Mouse (Mus musculus): ENCODE measurements at regions not wholly inside any gene's neighbourhood (a gene's known extent, or its start where the extent isn't known, plus 50 kb on each side); places are given as distances from the start of the nearest gene placed in this dataset.
"Not testable (repeated sequence)": the region's sequence is repeated elsewhere in the genome, so short reads cannot be mapped to it uniquely, and the experiment has no call there.

DNA sequence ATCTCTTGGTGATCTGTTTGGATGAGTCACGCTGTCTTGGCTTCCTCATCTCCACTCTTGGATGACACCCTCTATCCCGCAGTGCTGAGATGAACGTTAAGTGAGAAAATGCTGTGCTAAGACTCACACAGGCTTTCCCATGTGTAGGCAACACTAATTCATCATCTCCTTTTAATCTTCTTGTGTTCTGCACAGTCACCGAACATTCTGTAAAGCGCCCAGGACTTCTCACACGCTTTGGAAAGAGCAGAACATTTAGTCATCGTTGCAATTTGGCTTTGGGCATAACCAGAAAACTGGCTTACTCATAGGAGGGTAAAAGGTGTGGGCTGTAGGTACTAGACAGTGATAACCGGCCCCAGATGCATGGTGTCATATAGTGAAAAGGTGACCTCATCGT lies 94.9 kb downstream of the Plppr4 start:
- no peak for ATAC-seq

DNA sequence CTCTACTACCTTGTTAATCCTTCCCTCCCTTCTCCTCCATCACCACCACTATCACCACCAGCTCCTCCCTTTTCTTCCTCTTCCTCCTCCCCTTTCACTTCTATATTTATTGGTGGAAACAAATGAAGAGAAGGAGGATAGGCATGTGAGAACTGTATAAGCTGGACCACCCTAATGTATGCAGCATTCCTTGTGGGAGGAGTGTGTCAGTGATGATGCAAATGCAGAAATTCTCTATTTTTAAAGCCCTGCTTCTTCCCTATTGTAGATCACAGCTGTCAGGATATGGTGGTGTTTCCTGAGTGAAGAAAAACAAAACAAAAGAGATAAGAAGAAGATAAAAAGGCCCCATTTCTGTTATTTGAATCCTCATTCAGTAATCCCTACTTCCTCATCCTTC lies 112.8 kb downstream of the Plppr4 start:
- no peak for ATAC-seq

DNA sequence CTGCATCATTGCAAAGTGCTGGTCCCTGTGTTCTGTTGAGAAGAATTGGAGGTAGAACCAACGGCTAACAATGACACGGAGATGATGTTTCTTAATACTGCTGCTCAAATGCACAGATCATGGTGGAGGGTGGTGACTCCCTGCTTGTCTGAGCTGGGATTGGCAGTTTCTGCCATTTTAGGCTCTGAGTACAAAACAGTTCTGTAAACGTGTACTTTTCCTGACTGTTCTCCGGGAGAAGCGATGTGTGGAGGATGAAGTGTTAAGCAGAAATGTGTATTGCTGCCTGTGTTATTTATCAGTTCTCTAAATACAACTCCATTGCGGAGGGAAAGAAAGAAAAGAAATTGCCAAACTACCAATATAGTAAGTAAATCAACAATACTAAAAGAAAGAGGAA lies 118.9 kb downstream of the Plppr4 start:
- ATAC-seq = no peak

DNA sequence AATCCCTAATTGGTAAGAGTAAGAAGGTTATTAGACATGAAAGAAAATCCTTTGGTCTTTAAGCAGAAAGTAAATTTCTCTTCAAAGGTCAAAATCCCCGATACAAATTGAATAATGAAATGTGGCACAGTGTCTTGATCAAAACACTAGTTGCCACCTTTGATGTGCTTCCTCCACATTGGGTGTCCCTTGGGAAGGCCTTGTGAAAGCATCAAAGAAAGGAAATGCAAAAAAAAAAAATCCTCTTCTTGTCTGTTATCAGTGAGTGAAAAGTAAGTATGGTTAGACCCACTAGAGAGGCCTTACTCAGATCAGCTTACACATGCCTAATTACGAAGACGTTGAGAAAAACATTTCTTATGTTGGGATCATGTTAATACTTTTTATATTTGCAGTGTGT lies 134.1 kb downstream of the Plppr4 start:
- no peak for ATAC-seq

DNA sequence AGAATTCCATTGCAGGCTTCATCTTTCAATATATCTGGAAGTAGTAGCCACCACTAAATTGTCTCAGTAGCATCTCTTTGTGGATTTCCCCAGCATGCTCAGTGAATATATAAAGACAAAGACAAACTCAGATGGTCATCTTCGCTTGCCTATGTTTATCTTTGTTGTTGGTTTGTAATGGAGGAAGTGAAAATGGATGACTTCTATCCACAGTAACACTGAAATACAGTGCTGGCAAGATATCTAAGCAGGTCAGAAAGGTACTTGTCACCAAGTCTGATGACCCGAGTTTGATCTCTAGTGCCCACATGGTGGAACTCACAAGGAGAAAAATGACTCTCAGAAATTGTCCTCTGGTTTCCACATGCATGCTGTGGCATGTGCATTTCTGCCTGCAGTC lies 135.6 kb downstream of the Plppr4 start:
- ATAC-seq = no peak

DNA sequence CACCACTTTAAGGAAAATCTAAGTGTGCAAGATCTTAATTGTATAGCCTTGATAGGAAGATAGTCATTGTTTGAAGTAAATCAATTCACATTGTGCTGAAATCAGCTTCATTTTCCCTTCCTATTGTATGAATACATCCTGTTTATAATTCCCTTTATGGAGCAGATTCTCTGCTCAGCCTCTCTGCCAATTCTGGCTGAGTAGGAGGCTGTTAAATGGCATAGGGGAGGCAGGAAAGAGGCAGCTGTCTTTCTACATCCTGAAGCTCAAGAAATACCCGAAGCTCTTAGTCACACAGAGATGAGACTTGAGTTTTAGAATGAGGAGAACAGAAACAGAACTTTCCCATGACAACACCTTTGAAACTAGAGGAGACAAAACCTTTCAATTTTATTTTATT lies 142.7 kb downstream of the Plppr4 start:
- no peak for ATAC-seq

DNA sequence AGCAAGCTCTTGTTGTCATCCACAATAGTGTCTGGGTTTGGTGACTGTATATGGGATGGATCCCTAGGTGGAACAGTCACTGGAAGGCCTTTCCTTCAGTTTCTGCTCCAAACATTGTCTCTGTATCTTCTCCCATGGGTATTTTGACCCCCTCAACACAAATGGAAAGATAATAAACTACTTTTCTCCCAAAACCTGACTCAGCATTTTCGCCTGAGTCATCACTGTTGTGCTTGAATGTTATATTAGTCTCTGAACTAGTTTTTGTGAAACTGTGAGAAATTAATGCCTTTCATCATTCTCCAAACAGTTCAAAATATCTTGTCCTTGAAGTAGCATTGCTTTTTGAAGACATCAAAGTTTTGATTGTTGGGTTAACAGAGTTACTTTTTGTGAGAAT lies 168.8 kb downstream of the Plppr4 start:
- ATAC-seq = no peak

DNA sequence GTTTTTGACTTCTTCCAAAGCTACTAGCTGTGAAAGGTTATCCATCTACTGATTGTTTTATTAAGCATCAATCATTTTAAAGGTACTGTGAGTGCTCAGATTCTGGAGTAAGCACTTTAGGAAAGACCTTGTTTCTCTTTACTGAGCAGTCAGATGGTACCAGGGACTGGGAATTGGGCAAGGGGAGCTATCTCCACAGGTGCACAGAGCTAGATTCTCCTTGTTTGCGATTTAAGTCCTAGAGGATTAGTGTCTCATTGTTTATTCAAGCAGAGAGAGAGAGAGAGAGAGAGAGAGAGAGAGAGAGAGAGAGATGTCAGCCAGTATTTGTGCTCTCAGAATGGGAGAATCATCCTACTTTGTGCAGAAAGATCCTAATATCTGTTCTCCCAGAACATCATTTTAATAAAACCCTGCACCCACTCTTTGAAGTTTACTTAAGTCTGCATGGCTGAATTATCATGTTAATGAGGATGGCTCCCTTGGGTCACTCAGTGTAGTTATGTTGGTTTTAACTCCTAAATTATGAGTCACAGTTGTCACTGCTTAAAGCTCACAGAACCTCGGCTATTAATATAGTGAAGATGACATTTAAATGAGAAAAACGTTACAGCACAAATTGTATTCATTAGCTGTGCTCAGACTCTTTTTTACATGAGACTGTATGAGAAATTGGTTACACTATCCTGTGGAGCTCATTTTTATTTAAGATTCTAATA lies 171.7 kb downstream of the Plppr4 start:
- no peak for ATAC-seq

DNA sequence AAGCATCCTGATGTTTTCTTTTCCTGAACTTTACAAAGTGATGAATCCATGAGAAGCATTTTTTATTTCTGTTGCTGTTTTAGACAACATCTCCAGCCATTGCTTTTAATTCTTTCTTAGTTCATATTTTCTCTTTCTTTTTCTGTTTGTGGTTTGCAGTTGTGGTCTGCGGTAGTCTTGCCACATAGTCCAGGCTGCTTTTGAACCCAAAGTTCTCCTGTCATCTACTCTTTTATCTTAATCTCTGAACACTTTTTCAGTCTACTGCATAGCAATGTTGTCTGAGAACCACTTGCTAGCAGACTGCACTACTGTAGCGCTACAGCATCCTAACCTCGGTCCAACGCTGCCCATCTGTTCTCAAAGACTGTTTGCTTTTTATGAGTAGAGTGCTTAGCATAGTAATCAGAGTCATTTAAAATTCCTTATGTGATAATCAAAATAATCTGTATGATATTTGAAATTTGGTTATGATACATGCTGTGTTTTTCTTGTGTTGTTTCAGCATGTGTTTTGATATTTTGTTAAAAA lies 177.0 kb downstream of the Plppr4 start:
- ATAC-seq = no peak

DNA sequence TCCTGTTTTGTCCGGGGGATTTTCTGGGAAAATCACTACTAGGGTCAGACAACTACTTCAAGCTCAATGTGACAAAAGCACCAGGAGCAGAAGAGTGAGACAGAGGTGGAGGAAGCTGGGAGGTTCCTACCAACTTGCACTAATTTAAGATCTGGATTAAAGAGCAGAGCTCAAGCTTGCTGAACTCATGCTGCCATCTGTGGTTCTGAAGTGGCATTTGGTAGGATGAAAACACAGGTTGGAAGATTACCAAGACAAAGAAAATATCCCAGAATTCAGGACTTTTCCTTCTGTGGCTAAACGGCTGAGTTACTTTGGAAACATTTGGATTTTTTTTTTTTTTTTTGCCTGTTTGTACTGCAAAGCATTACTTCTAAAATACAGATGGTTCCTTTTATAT lies 190.9 kb downstream of the Plppr4 start:
- no peak for ATAC-seq

DNA sequence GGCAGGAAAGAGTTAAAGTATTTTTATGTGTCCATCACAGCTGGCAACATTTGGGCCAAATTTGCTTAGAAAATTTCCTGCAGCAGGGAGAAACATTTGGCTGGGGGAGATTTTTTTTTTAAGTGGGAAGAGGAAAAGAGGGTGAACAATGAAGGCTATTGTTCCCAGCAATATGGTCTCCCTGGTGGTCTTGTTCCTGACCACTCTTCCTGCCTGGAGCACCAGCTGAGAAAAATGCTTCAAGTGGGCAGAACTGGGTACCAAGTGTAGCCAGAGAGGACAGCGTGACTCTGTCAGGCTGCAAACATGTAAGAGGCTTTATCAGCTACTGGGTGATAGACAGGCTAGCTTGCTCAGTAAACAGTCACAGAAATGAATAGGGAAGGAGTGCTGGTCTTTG lies 194.3 kb upstream of the Palmd start:
- ATAC-seq = no peak

DNA sequence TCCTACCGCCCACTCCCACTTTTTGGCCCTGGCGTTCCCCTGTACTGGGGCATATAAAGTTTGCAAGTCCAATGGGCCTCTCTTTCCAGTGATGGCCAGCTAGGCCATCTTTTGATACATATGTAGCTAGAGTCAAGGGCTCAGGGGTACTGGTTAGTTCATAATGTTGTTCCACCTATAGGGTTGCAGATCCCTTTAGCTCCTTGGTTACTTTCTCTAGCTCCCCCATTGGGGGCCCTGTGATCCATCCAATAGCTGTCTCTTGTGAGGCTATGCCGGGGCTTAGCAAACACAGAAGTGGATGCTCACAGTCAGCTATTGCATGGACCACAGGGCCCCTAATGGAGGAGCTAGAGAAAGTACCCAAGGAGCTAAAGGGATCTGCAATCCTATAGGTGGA lies 191.9 kb upstream of the Palmd start:
- ATAC-seq = not testable (repeated sequence)

DNA sequence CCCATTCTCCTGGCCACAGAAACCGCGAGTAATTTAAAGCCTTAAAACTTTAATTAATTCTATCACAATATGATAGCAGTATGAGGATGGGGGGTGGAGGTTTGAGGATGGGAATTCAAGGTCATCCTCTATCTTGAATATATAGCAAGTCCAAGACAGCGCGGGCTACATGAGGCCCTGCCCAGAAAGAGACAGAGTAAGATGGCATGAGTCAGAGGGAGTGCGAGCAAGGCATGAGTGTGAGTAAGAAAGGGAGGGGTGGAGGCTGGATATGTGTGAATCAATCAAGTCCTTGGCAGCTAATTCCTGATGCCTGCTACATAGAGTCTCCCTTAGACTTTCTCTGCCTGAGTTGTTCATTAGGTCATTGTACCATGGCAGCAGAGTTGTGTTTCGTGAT lies 186.5 kb upstream of the Palmd start:
- no peak for ATAC-seq

DNA sequence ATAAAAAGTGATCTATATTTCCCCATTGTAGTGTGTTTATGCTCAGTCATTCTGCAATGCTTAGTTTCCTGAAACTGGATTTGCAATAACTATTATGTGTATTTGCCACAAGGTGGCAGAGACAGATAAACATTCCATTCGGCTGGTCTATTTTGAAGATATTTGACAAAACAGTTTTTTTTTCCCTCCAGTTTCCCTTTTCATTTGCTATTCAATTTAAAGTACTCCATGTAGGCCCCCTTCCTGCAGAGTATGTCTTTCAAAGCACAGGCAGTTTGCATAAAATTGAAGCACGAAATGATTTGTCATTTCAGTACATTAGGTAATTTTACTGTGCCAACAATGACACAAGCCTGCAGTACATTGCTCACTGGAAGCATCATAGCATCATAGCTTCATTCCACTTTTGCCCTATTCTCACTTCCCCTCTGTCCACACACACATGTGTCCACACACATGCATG lies 184.3 kb upstream of the Palmd start:
- no peak for ATAC-seq

DNA sequence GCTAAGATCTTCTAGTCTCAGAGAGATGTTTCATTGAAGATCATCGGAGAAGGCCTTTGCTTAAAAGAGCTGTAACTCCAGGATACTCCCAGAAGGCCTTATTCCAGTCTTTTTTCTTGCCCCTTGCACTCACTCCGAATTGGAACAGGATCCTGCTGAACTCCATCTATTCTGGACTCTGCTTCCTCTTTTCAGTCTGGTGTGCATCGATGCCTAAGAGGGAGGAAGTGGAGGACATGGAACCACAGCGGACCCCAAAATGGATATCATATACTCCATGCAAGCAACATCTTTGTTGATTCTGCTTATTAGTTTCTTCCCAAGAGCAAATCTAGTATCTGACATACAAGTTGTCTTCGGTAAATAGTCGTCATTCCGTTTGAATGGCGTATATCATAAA lies 183.6 kb upstream of the Palmd start:
- no peak for ATAC-seq

DNA sequence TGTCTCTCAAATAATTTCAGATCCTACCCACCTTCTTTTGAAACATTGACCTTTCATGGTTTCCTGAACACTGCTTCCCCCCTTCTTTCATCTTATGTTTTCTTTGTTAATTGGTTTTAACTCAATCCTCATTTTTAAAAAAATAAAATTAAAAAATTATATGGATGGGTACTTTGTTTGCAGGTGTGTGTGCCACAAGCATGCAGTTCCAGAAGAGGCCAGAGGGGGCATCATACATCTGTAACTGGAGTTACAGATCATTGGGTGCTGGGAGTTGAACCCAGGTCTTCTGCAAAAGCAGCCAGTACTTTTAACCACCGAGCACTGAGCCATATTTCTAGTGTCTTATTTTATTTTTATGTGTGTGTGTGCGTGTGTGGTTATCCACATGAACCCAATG lies 178.6 kb upstream of the Palmd start:
- no peak for ATAC-seq

DNA sequence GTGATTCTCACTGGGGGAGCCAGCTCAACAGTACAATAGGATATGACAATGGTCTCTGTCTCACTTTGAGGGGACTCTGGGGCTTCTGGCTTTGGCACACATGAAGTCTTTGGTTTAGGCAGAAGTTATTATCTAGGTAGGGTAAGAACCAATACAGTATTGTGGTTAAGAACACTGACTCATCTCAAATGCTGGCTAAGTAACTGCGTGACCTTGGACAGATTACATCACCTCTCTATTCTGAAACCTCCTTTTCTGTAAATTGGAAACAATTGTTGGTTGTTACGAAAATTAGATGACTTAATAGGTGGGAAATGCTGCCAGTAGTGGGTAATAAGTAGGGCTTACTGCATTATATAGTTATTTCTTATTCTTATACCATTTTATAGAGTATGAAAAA lies 171.0 kb upstream of the Palmd start:
- no peak for ATAC-seq

DNA sequence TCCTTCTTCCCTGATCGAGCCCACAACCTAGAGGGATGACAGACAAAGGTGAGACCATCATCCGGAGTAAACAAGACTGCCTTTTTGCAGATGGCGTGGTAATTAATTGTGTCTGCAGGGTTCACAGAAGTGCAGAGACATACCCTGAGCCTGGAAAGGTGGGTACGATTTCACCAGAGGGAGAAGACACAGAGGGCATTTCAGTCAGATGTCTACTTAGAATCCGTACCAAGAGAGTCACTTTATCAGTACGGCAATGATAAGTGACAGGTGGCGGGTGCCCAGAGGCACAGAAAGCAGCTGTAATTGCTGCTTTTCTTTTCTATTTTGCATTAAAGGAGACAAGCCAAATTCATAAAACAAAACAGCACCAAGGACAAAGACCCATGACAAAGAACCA lies 169.9 kb upstream of the Palmd start:
- no peak for ATAC-seq

DNA sequence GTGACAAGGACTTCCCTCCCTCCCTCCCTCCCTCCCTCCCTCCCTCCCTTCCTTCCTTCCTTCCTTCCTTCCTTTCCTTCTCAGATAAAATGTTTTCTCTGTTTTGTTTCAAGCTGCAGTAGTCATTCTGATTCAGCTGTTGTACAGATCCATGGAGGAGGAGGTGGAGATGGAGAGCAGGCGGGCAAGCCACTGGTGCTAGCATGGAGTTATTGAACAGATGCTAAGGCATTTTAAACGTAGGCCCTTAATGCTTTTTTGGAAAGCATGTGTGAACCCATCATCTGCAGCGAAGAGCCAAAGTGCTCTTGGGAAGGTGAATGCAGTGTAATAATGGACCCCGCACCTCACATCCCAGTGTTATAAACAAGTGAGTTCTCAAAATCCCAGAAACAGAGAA lies 164.1 kb upstream of the Palmd start:
- ATAC-seq = no peak

DNA sequence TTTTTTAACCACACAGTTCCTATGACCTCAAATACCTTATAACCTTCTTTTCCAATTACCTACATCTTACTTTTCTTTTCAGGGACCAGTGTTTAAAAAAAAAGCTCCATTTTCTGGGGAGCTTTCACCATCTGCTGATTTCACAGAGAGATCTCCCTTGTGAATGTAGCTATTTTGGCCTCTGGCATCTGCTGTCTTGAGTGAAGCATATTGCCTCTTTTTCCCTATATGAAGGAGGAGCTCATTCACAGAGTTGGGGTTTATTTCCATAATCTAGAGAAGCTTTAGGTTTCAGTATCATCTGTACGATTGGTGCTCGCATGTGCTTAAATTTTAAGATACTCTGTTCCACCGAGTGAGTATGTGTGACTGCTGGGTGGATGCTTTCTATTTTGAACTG lies 153.4 kb upstream of the Palmd start:
- no peak for ATAC-seq

DNA sequence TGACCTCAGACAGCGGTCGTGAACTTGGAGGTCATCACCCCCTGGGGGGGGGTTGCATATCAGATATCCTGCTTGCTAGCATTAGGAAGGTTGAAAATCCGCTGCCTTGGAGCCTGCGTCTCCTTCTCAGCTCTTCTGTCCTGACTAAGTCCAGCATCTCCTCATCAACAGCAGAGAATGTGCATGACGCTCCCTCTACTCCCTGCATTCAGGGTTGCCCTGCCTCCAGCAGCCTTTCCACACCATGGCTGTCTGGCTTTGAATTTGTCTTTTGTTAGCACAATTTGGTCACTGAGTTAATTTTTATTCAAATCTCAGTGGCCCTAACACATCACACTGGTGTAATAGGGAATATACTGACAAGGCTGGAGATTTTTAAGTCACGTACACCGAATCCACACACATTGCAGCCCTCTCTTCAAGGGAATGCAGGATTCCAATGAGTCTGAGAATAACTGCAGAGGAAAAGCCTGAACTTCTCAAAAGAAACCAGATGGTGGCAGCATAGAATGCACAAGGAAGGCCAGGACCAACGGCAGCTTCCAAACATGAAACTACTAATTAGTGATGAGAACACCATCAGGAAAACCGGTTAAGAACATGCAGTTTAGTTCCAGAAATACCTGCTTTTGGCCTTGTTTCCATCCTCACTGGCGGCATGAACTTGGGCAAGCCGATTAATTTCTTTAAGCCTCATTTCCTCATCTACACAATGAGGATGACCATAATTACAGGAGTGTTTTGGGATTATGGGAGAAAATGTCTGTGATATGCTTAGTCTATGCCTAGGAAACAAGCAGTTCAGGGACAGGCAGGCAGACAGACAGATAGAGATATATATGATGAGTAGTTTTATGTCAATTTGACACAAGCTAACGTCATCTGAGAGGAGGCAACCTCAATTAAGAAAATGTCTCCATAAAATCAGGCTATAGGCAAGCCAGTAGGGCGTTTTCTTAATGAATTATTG lies 151.6 kb upstream of the Palmd start:
- no peak for ATAC-seq

DNA sequence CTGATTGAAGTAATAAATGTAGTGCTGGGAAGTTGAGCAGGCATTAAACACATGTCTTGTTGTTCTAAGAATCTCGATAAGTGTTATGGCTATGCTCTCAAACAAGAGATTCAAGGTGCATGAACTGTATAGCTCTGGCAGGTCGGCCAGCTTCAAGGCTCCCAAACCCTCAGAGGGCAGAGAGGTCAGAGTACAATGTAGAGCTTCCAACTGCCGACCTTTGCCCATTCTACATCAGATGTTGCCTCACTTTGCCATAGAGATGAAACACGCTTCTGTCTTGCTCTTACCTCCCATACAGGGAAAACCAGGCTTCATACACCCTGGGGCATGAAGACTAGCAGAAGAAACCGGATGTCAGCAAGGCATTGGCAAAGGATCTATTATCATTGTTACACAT lies 150.8 kb upstream of the Palmd start:
- ATAC-seq = no peak

DNA sequence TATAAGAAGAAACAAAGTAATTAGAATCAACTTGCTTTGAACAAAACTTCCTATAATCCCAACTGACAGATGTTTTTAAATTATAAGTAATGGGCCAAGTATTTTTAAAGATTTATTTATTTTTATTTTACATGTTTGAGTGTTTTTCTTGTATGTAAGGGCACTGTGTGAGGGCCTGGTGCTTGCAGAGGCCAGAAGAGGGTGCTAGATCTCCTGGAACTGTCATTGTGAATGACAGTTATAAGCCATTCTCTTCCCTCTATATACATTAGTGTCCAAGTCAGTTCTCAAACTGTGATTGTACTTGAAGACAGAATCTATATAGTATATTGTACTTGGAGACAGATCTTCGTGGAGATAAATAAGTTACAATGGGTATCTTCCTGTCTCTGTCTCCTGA lies 149.1 kb upstream of the Palmd start:
- no peak for ATAC-seq

DNA sequence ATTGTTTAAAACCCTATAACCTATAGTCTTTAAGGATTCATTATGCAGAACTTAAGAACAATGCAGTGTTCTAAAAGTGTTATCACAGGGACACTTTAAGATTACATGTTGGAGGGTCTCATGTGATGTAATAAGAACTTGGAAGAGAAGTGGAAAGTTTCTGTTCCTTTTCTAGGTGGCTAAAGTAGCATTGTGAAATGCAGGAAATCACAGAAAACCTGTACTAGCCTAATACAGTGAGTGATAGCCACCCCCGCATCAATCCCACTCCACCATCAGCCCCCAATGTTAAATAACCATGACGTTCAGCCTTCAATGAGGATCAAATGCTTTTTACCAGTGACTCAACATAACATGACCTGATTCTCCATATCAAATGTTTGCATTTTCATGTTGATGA lies 147.4 kb upstream of the Palmd start:
- no peak for ATAC-seq
